Mouse (Mus musculus): Measurements from ENCODE around the gene Lyz2. TPM values are rescaled to one million over a fixed set of nuclear protein-coding genes. Genes with fewer than 3 reads are reported as not detected.

Lyz2 gene
- polyA plus RNA-seq (2014; fragmentation: Nextera tagmentation; extraction: Ambion mirVana): 18.6 and 24.1 TPM in 2 replicates

GRCm38 (mm10) chr10:117282049-117282448, at the start of gene Lyz2:
Gene Lyz2, minus strand, starts transcription at chr10:117282321.
- 66% methylated on average over 4 of the region's 4 CpGs for WGBS
- Histone ChIP-seq H3K9me3 (replicated peaks; ENCODE audit: control insufficient read depth, low read length) (no peaks in the 10 kb centered on the region), H3K36me3 (ENCODE audit: control insufficient read depth, insufficient read depth, low read length) (no peaks in the 10 kb centered on the region), H3K9ac (ENCODE audit: low read length) (no peak within 1 kb of the TSS), H3K4me1 (ENCODE audit: control insufficient read depth, insufficient read depth, low read length) (no peaks in the 10 kb centered on the region), H3K4me3 (ENCODE audit: low read depth, low read length) (no peak within 1 kb of the TSS), H3K27me3 (replicated peaks; ENCODE audit: control insufficient read depth, insufficient read depth, low read length) (no peaks in the 10 kb centered on the region), H3K27ac (ENCODE audit: low read depth, low read length) (no peak within 1 kb of the TSS), H3K4me2 (ENCODE audit: low read length) (no peak within 1 kb of the TSS)
- no peak for ATAC-seq
- DNase-seq (ENCODE audit: low spot score): no peak

GRCm38 (mm10) chr10:117330521-117330920, 48.4 kb upstream of the Lyz2 start:
- no peak for ATAC-seq
- Histone ChIP-seq H3K4me1 (ENCODE audit: control insufficient read depth, insufficient read depth, low read length) (no peaks in the 10 kb centered on the region), H3K9me3 (replicated peaks; ENCODE audit: control insufficient read depth, low read length) (no peaks in the 10 kb centered on the region), H3K4me2 (ENCODE audit: low read length) (no peak overlapping the region), H3K36me3 (ENCODE audit: control insufficient read depth, insufficient read depth, low read length) (no peaks in the 10 kb centered on the region), H3K9ac (ENCODE audit: low read length) (no peak overlapping the region), H3K27ac (ENCODE audit: low read depth, low read length) (no peak overlapping the region), H3K27me3 (replicated peaks; ENCODE audit: control insufficient read depth, insufficient read depth, low read length) (no peaks in the 10 kb centered on the region), H3K4me3 (ENCODE audit: low read depth, low read length) (no peak overlapping the region)
- 81% methylated on average over 5 of the region's 5 CpGs for WGBS
- DNase-seq (ENCODE audit: low spot score): no peak

GRCm38 (mm10) chr10:117323782-117324181, 41.7 kb upstream of the Lyz2 start:
- DNase-seq (ENCODE audit: low spot score): no peak
- no peak overlapping the region for H3K4me3 ChIP-seq (ENCODE audit: low read depth, low read length)
- H3K9me3 ChIP-seq (replicated peaks; ENCODE audit: control insufficient read depth, low read length): no peaks in the 10 kb centered on the region
- H3K4me2 ChIP-seq (ENCODE audit: low read length): no peak overlapping the region
- no peak overlapping the region for H3K27ac ChIP-seq (ENCODE audit: low read depth, low read length)
- no peaks in the 10 kb centered on the region for H3K4me1 ChIP-seq (ENCODE audit: control insufficient read depth, insufficient read depth, low read length)
- H3K9ac ChIP-seq (ENCODE audit: low read length): no peak overlapping the region
- WGBS: 93% methylated on average over 7 of the region's 7 CpGs
- no peaks in the 10 kb centered on the region for H3K27me3 ChIP-seq (replicated peaks; ENCODE audit: control insufficient read depth, insufficient read depth, low read length)
- no peaks in the 10 kb centered on the region for H3K36me3 ChIP-seq (ENCODE audit: control insufficient read depth, insufficient read depth, low read length)
- ATAC-seq: no peak

GRCm38 (mm10) chr10:117322630-117323029, 40.5 kb upstream of the Lyz2 start:
- no peaks in the 10 kb centered on the region for H3K4me1 ChIP-seq (ENCODE audit: control insufficient read depth, insufficient read depth, low read length)
- no peak overlapping the region for H3K27ac ChIP-seq (ENCODE audit: low read depth, low read length)
- no peak overlapping the region for H3K4me2 ChIP-seq (ENCODE audit: low read length)
- DNase-seq (ENCODE audit: low spot score): no peak
- no peaks in the 10 kb centered on the region for H3K36me3 ChIP-seq (ENCODE audit: control insufficient read depth, insufficient read depth, low read length)
- no peak overlapping the region for H3K4me3 ChIP-seq (ENCODE audit: low read depth, low read length)
- no peak overlapping the region for H3K9ac ChIP-seq (ENCODE audit: low read length)
- no peaks in the 10 kb centered on the region for H3K27me3 ChIP-seq (replicated peaks; ENCODE audit: control insufficient read depth, insufficient read depth, low read length)
- no peak for ATAC-seq
- no peaks in the 10 kb centered on the region for H3K9me3 ChIP-seq (replicated peaks; ENCODE audit: control insufficient read depth, low read length)
- WGBS: 92% methylated on average over 5 of the region's 5 CpGs

GRCm38 (mm10) chr10:117320571-117320981, 38.5 kb upstream of the Lyz2 start:
- no peak overlapping the region for H3K9ac ChIP-seq (ENCODE audit: low read length)
- H3K4me2 ChIP-seq (ENCODE audit: low read length): no peak overlapping the region
- H3K27me3 ChIP-seq (replicated peaks; ENCODE audit: control insufficient read depth, insufficient read depth, low read length): no peaks in the 10 kb centered on the region
- no peak overlapping the region for H3K4me3 ChIP-seq (ENCODE audit: low read depth, low read length)
- 56% methylated on average over 3 of the region's 3 CpGs for WGBS
- ATAC-seq: no peak
- no peaks in the 10 kb centered on the region for H3K9me3 ChIP-seq (replicated peaks; ENCODE audit: control insufficient read depth, low read length)
- H3K36me3 ChIP-seq (ENCODE audit: control insufficient read depth, insufficient read depth, low read length): no peaks in the 10 kb centered on the region
- H3K27ac ChIP-seq (ENCODE audit: low read depth, low read length): no peak overlapping the region
- DNase-seq (ENCODE audit: low spot score): no peak
- no peaks in the 10 kb centered on the region for H3K4me1 ChIP-seq (ENCODE audit: control insufficient read depth, insufficient read depth, low read length)

GRCm38 (mm10) chr10:117316391-117316790, 34.3 kb upstream of the Lyz2 start:
- H3K9me3 ChIP-seq (replicated peaks; ENCODE audit: control insufficient read depth, low read length): no peaks in the 10 kb centered on the region
- DNase-seq (ENCODE audit: low spot score): no peak
- no peak for ATAC-seq
- H3K9ac ChIP-seq (ENCODE audit: low read length): no peak overlapping the region
- H3K27me3 ChIP-seq (replicated peaks; ENCODE audit: control insufficient read depth, insufficient read depth, low read length): no peaks in the 10 kb centered on the region
- H3K4me2 ChIP-seq (ENCODE audit: low read length): no peak overlapping the region
- no peak overlapping the region for H3K4me3 ChIP-seq (ENCODE audit: low read depth, low read length)
- no peaks in the 10 kb centered on the region for H3K4me1 ChIP-seq (ENCODE audit: control insufficient read depth, insufficient read depth, low read length)
- no peak overlapping the region for H3K27ac ChIP-seq (ENCODE audit: low read depth, low read length)
- no peaks in the 10 kb centered on the region for H3K36me3 ChIP-seq (ENCODE audit: control insufficient read depth, insufficient read depth, low read length)
- WGBS: 92% methylated on average over 11 of the region's 11 CpGs

GRCm38 (mm10) chr10:117313133-117313532, 31.0 kb upstream of the Lyz2 start:
- H3K4me3 ChIP-seq (ENCODE audit: low read depth, low read length): no peak overlapping the region
- WGBS: 92% methylated on average over 2 of the region's 2 CpGs
- no peaks in the 10 kb centered on the region for H3K27me3 ChIP-seq (replicated peaks; ENCODE audit: control insufficient read depth, insufficient read depth, low read length)
- DNase-seq (ENCODE audit: low spot score): no peak
- H3K9ac ChIP-seq (ENCODE audit: low read length): no peak overlapping the region
- no peaks in the 10 kb centered on the region for H3K9me3 ChIP-seq (replicated peaks; ENCODE audit: control insufficient read depth, low read length)
- no peak overlapping the region for H3K27ac ChIP-seq (ENCODE audit: low read depth, low read length)
- H3K4me1 ChIP-seq (ENCODE audit: control insufficient read depth, insufficient read depth, low read length): no peaks in the 10 kb centered on the region
- no peak for ATAC-seq
- no peak overlapping the region for H3K4me2 ChIP-seq (ENCODE audit: low read length)
- H3K36me3 ChIP-seq (ENCODE audit: control insufficient read depth, insufficient read depth, low read length): no peaks in the 10 kb centered on the region

- ATAC-seq (no peak), DNase-seq (ENCODE audit: low spot score) (no peak)
- Histone ChIP-seq H3K9me3 (replicated peaks; ENCODE audit: control insufficient read depth, low read length) (no peaks in the 10 kb centered on the region), H3K36me3 (ENCODE audit: control insufficient read depth, insufficient read depth, low read length) (no peaks in the 10 kb centered on the region), H3K4me1 (ENCODE audit: control insufficient read depth, insufficient read depth, low read length) (no peaks in the 10 kb centered on the region), H3K4me3 (ENCODE audit: low read depth, low read length) (no peak overlapping the region), H3K27ac (ENCODE audit: low read depth, low read length) (no peak overlapping the region), H3K27me3 (replicated peaks; ENCODE audit: control insufficient read depth, insufficient read depth, low read length) (no peaks in the 10 kb centered on the region), H3K9ac (ENCODE audit: low read length) (no peak overlapping the region), H3K4me2 (ENCODE audit: low read length) (no peak overlapping the region)
- WGBS: 83% methylated on average over 8 of the region's 8 CpGs
These were observed 30.0 kb upstream of the Lyz2 start for GRCm38 (mm10) chr10:117312168-117312567.

- ATAC-seq: no peak
- no peak overlapping the region for H3K9ac ChIP-seq (ENCODE audit: low read length)
- no peaks in the 10 kb centered on the region for H3K27me3 ChIP-seq (replicated peaks; ENCODE audit: control insufficient read depth, insufficient read depth, low read length)
- H3K4me2 ChIP-seq (ENCODE audit: low read length): no peak overlapping the region
- no peaks in the 10 kb centered on the region for H3K36me3 ChIP-seq (ENCODE audit: control insufficient read depth, insufficient read depth, low read length)
- no peak overlapping the region for H3K4me3 ChIP-seq (ENCODE audit: low read depth, low read length)
- no peaks in the 10 kb centered on the region for H3K9me3 ChIP-seq (replicated peaks; ENCODE audit: control insufficient read depth, low read length)
- DNase-seq (ENCODE audit: low spot score): no peak
- H3K4me1 ChIP-seq (ENCODE audit: control insufficient read depth, insufficient read depth, low read length): no peaks in the 10 kb centered on the region
- WGBS: 93% methylated on average over 5 of the region's 5 CpGs
- H3K27ac ChIP-seq (ENCODE audit: low read depth, low read length): no peak overlapping the region
These were observed 22.2 kb upstream of the Lyz2 start for GRCm38 (mm10) chr10:117304371-117304770.

All from forebrain, embryonic 14.5 days (tissue).